Mouse (Mus musculus): ENCODE results near the gene Col18a1. TPM values are rescaled to one million over a fixed set of nuclear protein-coding genes. Genes with fewer than 3 reads are reported as not detected.

Col18a1 gene
- polyA plus RNA-seq, 1 experiment = 35.2 TPM

DNA sequence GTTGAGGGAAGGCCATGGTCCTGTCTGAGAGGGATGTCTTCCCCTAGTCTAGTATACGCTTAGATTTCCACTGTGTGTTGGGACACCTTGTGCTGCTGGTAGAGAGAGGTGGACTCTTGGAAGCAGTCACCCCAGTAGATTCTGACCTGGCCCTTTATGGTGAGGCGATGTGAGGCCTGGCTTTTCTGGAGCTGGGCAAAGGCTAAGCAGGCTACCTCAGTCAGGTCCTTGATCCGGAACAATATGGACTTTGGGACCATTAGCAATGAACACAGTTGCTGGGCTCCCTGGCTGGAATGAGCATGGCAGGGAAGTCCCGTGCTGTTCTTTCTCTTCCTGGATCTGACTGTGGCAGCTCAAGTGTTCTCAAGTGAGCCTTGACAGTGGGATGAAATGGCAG is 136.6 kb downstream of the Col18a1 start:
- Histone ChIP-seq H3K27me3 (ENCODE audit: control insufficient read depth, insufficient read depth, low read length) (no peaks in the 10 kb centered on the region; the same call in 1 of the 2 replicates), H3K27ac (ENCODE audit: insufficient read depth, low read depth, low read length) (peak overlapping the region; percentile 92), H3K4me1 (ENCODE audit: control insufficient read depth, insufficient read depth, insufficient read length, low read length) (peaks cover 28% of the 10 kb centered on the region), H3K4me3 (ENCODE audit: low read depth, low read length) (no peak overlapping the region), H3K36me3 (ENCODE audit: control insufficient read depth, insufficient read depth, low read length) (no peaks in the 10 kb centered on the region)
- TF ChIP-seq POLR2A (IDR thresholded peaks at IDR 0.05; ENCODE audit: low read depth, low read length) = peak; percentile 42; the same call in 1 of the 2 replicates
- no peak for TF ChIP-seq CTCF (IDR thresholded peaks at IDR 0.05; ENCODE audit: extremely low read depth, insufficient read length, insufficient replicate concordance, low read depth, low read length)
- 37% methylated on average over 4 of the region's 4 CpGs for WGBS

DNA sequence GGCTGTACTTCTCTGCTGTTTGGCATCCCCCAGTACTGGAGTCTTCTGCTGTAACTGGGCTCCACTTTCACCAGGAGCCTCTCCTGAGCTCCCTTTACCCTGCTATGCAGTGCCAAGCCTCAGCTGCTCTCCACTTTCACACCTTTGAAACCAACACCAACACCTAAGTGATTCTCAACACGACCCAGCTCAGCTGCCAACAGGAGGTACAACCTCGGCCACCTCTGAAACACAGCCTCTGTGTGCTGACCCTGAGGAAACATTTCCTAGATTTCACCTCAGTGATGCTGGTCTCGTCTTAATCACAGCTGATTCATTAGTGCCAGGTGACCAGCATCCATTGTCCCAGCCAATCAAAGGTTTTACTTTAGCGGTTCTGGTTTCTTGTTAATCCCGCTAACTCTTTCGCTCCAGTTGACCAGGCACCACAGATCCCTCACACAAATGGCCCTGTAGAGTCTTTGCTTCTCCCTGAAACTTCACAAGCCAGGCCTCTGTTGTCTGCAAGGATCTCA is 137.5 kb downstream of the Col18a1 start:
- Histone ChIP-seq H3K4me3 (ENCODE audit: low read depth, low read length) (no peak overlapping the region; the same call in 1 of the 2 replicates), H3K27me3 (ENCODE audit: control insufficient read depth, insufficient read depth, low read length) (no peaks in the 10 kb centered on the region; the same call in 1 of the 2 replicates), H3K27ac (ENCODE audit: insufficient read depth, low read depth, low read length) (peak overlapping the region; percentile 92), H3K36me3 (ENCODE audit: control insufficient read depth, insufficient read depth, low read length) (no peaks in the 10 kb centered on the region), H3K4me1 (ENCODE audit: control insufficient read depth, insufficient read depth, insufficient read length, low read length) (peaks cover 33% of the 10 kb centered on the region)
- whole genome bisulfite sequencing = 87% methylated on average over 6 of the region's 6 CpGs
- TF ChIP-seq POLR2A (IDR thresholded peaks at IDR 0.05; ENCODE audit: low read depth, low read length) = no peak
- no peak for TF ChIP-seq CTCF (IDR thresholded peaks at IDR 0.05; ENCODE audit: extremely low read depth, insufficient read length, insufficient replicate concordance, low read depth, low read length)

DNA sequence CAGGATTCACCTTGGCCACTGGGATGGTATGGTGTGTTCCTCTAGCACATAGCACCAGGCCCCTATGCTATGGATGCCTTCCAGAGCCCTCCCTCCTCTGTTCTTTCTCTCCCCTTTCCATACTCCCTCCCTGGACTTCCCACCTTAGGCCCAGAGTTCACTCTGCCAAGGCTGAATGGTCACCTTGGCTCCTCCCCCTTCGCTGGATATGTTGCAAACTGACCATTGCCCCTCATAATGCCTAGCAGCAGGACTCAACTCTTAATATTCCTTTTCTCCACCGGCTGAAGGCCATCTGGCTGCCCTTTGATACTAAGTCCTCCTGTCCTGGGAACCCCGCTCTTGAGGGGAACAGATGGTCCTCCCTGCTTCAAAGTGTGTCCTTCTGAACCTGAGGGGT is 139.4 kb downstream of the Col18a1 start:
- 78% methylated on average over 3 of the region's 3 CpGs for WGBS
- H3K4me3 ChIP-seq (ENCODE audit: low read depth, low read length) = no peak overlapping the region
- peak overlapping the region; percentile 2; the same call in 1 of the 2 replicates for H3K27ac ChIP-seq (ENCODE audit: insufficient read depth, low read depth, low read length)
- H3K4me1 ChIP-seq (ENCODE audit: control insufficient read depth, insufficient read depth, insufficient read length, low read length) = peaks cover 36% of the 10 kb centered on the region
- H3K27me3 ChIP-seq (ENCODE audit: control insufficient read depth, insufficient read depth, low read length) = no peaks in the 10 kb centered on the region; the same call in 1 of the 2 replicates
- TF ChIP-seq POLR2A (IDR thresholded peaks at IDR 0.05; ENCODE audit: low read depth, low read length) (no peak), CTCF (IDR thresholded peaks at IDR 0.05; ENCODE audit: extremely low read depth, insufficient read length, insufficient replicate concordance, low read depth, low read length) (no peak)
- H3K36me3 ChIP-seq (ENCODE audit: control insufficient read depth, insufficient read depth, low read length) = no peaks in the 10 kb centered on the region

DNA sequence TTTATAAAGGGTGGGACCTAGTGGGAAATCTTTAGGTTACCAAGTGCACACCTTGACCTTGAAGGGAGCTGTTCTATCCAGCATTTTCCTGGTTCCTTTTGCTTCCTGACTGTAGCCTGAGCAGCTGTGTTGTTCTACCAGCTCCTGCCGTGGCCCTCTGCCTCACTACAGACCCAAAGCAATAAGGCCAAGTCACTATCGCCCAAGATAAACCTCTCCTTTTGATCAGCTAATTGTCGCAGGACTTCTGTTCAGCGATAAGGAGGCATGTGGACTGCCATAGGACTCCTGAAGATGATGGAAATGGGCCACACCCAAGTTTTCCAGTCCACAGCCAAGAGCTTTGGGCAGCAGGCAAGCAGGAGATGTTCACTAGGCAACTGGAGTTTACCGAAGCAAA is 142.1 kb downstream of the Col18a1 start:
- 24% methylated on average over 5 of the region's 5 CpGs for WGBS
- peaks cover 24% of the 10 kb centered on the region for H3K4me1 ChIP-seq (ENCODE audit: control insufficient read depth, insufficient read depth, insufficient read length, low read length)
- TF ChIP-seq POLR2A (IDR thresholded peaks at IDR 0.05; ENCODE audit: low read depth, low read length) = no peak
- TF ChIP-seq CTCF (IDR thresholded peaks at IDR 0.05; ENCODE audit: extremely low read depth, insufficient read length, insufficient replicate concordance, low read depth, low read length) = no peak
- H3K27me3 ChIP-seq (ENCODE audit: control insufficient read depth, insufficient read depth, low read length) = no peaks in the 10 kb centered on the region; the same call in 1 of the 2 replicates
- no peaks in the 10 kb centered on the region for H3K36me3 ChIP-seq (ENCODE audit: control insufficient read depth, insufficient read depth, low read length)
- no peak overlapping the region for H3K4me3 ChIP-seq (ENCODE audit: low read depth, low read length)
- H3K27ac ChIP-seq (ENCODE audit: insufficient read depth, low read depth, low read length) = peak overlapping the region; percentile 48; the same call in 1 of the 2 replicates

DNA sequence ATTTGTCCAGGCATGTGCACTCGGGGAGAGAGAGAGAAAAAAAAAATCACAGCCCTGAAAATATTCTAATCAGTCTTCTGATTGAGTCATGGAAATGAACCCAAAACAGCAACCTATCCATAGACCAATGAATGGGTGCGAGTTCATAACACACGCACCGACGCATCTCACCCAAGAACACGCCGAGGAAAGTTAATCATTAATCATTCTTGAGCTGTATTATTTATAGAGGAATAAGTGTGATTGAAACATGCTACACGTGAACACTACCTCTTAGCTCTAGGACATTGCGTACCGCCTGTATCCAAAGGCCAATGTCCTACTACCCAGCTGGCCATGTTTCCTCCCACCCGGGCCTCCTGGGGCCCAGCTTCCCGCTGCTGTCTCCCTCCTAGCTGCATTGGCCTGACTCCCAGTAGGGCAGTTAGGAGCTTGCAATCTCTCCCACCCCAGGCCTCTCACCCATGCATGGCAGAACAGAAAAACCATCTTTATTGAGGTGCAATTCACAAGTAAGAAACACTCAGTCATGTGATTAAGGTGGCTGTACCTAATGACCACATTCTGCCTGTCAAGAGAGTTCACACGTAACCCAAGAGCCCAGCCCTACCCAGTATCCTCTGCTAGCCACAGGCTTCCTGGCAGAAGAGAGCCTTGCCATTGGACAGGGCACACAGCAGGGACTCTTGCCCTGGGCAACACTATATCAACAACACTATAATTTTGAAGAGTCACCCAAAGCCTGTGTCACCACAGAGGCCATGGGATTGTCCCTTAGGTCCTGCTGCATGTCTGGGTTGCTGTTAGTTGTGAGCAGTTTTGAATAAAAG is 143.8 kb downstream of the Col18a1 start:
- Histone ChIP-seq H3K27me3 (ENCODE audit: control insufficient read depth, insufficient read depth, low read length) (no peaks in the 10 kb centered on the region; the same call in 1 of the 2 replicates), H3K4me3 (ENCODE audit: low read depth, low read length) (no peak overlapping the region), H3K36me3 (ENCODE audit: control insufficient read depth, insufficient read depth, low read length) (no peaks in the 10 kb centered on the region), H3K4me1 (ENCODE audit: control insufficient read depth, insufficient read depth, insufficient read length, low read length) (peaks cover 26% of the 10 kb centered on the region), H3K27ac (ENCODE audit: insufficient read depth, low read depth, low read length) (peak overlapping the region; percentile 92)
- WGBS = 19% methylated on average over 13 of the region's 13 CpGs
- no peak for TF ChIP-seq CTCF (IDR thresholded peaks at IDR 0.05; ENCODE audit: extremely low read depth, insufficient read length, insufficient replicate concordance, low read depth, low read length)

DNA sequence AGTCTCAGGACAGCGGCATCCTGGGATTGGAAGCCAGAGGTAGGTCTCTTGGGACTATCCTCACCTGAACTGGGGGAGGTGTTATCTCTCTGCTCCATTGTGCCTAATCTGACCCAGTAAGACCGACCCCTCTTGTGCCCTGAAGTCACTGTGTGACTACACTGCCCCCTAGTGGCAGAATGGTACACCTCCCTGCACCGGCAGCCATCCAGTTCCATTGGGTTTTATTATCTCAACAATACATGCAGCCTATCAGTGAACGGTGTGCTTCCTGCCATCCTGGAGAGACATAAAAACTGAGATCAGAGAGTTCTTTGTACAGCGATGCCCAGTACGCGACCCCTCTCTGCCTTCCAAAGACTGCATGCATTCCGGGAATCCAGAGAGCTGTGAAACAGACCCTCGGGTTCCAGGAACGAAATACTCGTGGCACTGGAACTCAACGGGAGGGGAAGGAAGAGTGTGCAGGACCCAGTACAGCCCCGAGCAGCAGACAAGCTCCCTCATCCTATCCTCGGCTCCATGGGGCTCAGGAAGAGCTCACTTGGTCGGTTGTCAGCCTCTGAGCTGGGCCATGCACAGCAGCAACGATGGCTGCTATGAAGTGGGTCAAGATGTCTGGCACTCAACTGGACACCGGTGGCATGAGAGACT is 144.8 kb downstream of the Col18a1 start:
- Histone ChIP-seq H3K27me3 (ENCODE audit: control insufficient read depth, insufficient read depth, low read length) (no peaks in the 10 kb centered on the region; the same call in 1 of the 2 replicates), H3K4me3 (ENCODE audit: low read depth, low read length) (no peak overlapping the region; the same call in 1 of the 2 replicates), H3K27ac (ENCODE audit: insufficient read depth, low read depth, low read length) (peak overlapping the region; percentile 50), H3K36me3 (ENCODE audit: control insufficient read depth, insufficient read depth, low read length) (no peaks in the 10 kb centered on the region), H3K4me1 (ENCODE audit: control insufficient read depth, insufficient read depth, insufficient read length, low read length) (peaks cover 29% of the 10 kb centered on the region)
- 23% methylated on average over 17 of the region's 17 CpGs for WGBS
- TF ChIP-seq CTCF (IDR thresholded peaks at IDR 0.05; ENCODE audit: extremely low read depth, insufficient read length, insufficient replicate concordance, low read depth, low read length) (peak; percentile 98; the same call in 1 of the 2 replicates), POLR2A (IDR thresholded peaks at IDR 0.05; ENCODE audit: low read depth, low read length) (no peak)

DNA sequence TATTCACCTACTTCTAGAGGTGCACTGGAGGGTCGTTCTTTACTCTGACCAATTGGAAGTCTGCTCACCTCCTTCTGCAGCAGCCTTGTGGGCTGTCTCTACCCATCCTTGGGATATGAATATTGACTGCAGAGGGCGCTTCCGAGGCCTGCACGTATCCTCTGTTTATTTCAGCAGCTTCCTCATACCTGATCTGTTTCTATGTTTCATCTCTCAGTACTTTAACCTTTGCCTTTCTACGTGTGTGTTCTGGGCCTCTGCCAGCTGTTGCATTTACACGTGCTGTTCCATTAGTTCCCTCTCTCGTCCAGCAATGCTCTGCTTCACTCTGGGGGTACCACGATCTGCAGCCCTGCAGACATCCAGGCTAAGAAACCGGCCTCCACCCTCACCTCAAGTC is 148.7 kb downstream of the Col18a1 start:
- no peak overlapping the region for H3K4me3 ChIP-seq (ENCODE audit: low read depth, low read length)
- 26% methylated on average over 9 of the region's 9 CpGs for WGBS
- no peaks in the 10 kb centered on the region for H3K27me3 ChIP-seq (ENCODE audit: control insufficient read depth, insufficient read depth, low read length)
- H3K27ac ChIP-seq (ENCODE audit: insufficient read depth, low read depth, low read length) = peak overlapping the region; percentile 48; the same call in 1 of the 2 replicates
- no peaks in the 10 kb centered on the region for H3K36me3 ChIP-seq (ENCODE audit: control insufficient read depth, insufficient read depth, low read length)
- TF ChIP-seq CTCF (IDR thresholded peaks at IDR 0.05; ENCODE audit: extremely low read depth, insufficient read length, insufficient replicate concordance, low read depth, low read length) = peak; percentile 32; the same call in 1 of the 2 replicates
- TF ChIP-seq POLR2A (IDR thresholded peaks at IDR 0.05; ENCODE audit: low read depth, low read length) = no peak
- peaks cover 15% of the 10 kb centered on the region for H3K4me1 ChIP-seq (ENCODE audit: control insufficient read depth, insufficient read depth, insufficient read length, low read length)

All from small intestine, adult 2 months (tissue).